8 mouse cellular contexts compared by ENCODE assay signal in the genomic region with DNA sequence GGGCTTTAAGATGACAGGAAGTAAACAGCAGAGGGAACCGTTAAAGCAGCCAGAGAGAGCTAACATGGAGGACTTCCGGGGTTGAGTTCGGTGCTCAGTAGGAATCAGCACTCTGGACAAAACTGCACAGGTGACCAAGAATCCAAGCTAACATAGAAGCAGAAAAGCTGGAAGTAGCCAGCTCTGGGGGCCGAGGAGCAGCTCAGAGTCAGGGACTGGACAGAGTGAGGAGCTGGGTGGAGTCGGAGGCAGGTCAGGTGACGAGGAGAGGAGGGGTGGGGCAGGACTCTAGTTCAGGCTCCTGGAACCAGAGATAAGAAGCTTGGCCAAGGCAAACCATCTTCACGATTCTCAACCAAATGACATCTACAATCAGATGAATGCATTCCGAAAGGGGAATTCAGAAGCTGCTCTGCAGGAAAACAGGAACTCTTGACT. TPM values are rescaled to one million over a fixed set of nuclear protein-coding genes. Genes with fewer than 3 reads are reported as not detected.
DNase-seq lines count a peak whose midpoint lies in the region; ATAC-seq and TF ChIP-seq lines count a peak whose summit lies in the region.

No protein-coding gene starts in this region.

- H3K9me3 ChIP-seq in MEL (replicated peaks; ENCODE audit: insufficient read depth, low read length), result no peaks in the 10 kb centered on the region
- H3K9me3 ChIP-seq in heart, embryonic 13.5 days, result no peaks in the 10 kb centered on the region
- H3K9me3 ChIP-seq in liver, embryonic 16.5 days (replicated peaks; ENCODE audit: control insufficient read depth, low read length), result no peaks in the 10 kb centered on the region

- H3K79me2 ChIP-seq in MEL (ENCODE audit: control insufficient read depth, insufficient read depth, low read length, poor library complexity), result no peaks in the 10 kb centered on the region; the same call in 1 of the 2 replicates

- peak; percentile 65 to 72 for TF ChIP-seq EP300 in MEL (IDR thresholded peaks at IDR 0.05; ENCODE audit: low read depth in 1 of 2, low read length in 2 of 2)

- intact Hi-C loops in gastrocnemius, adult 2 months (cut with DNase I), result no loop called here
- intact Hi-C loops in gastrocnemius, postnatal 14 days (cut with DNase I; ENCODE audit: low total_unique reads), result no loop called here

- peak; percentile 85 for ATAC-seq in heart, embryonic 13.5 days (ENCODE audit: extremely low read depth, insufficient number of reproducible peaks, low FRiP score, low TSS enrichment)
- ATAC-seq in liver, embryonic 16.5 days (ENCODE audit: low read depth), result peak; percentile 100

- H3K27me3 ChIP-seq in MEL (ENCODE audit: control insufficient read depth in 1 of 2, insufficient read depth in 2 of 2, low read length in 2 of 2), result 0 out of 4 replicates have a peak, but pooled peaks cover 0 to 2% of the 10 kb centered on the region in 2 experiments
- H3K27me3 ChIP-seq in heart, embryonic 13.5 days (replicated peaks), result peaks cover 9% of the 10 kb centered on the region; the same call in 1 of the 2 replicates
- H3K27me3 ChIP-seq in liver, embryonic 16.5 days (ENCODE audit: control insufficient read depth, insufficient read depth, low read depth, low read length), result no peaks in the 10 kb centered on the region

- peaks cover 6 to 20% of the 10 kb centered on the region in 2 experiments; a peak in 3 of 4 replicates for H3K4me1 ChIP-seq in MEL (ENCODE audit: control insufficient read depth in 1 of 2, insufficient read depth in 2 of 2, low read length in 2 of 2)
- peaks cover 10% of the 10 kb centered on the region for H3K4me1 ChIP-seq in heart, embryonic 13.5 days
- H3K4me1 ChIP-seq in liver, embryonic 16.5 days (ENCODE audit: control insufficient read depth, low read depth, low read length), result peaks cover 27% of the 10 kb centered on the region

- no peak for TF ChIP-seq RAD21 in MEL (IDR thresholded peaks at IDR 0.05; ENCODE audit: low read depth, low read length)

- peak overlapping the region; percentile 63 for H3K9ac ChIP-seq in MEL (ENCODE audit: control insufficient read depth, low read depth, low read length, poor library complexity, severe bottlenecking)
- no peak overlapping the region for H3K9ac ChIP-seq in heart, embryonic 13.5 days
- H3K9ac ChIP-seq in liver, embryonic 16.5 days (ENCODE audit: low read depth, low read length), result peak overlapping the region; percentile 60

- peaks cover 0 to 12% of the 10 kb centered on the region in 2 experiments; a peak in 2 of 4 replicates for H3K36me3 ChIP-seq in MEL (ENCODE audit: control insufficient read depth in 1 of 2, insufficient read depth in 2 of 2, low read length in 2 of 2)
- no peaks in the 10 kb centered on the region for H3K36me3 ChIP-seq in heart, embryonic 13.5 days
- no peaks in the 10 kb centered on the region for H3K36me3 ChIP-seq in liver, embryonic 16.5 days (ENCODE audit: control insufficient read depth, insufficient read depth)

- WGBS in heart, embryonic 13.5 days, result 19% methylated on average over 8 of the region's 8 CpGs
- WGBS in liver, embryonic 16.5 days (ENCODE audit: insufficient replicate concordance), result 8% methylated on average over 8 of the region's 8 CpGs

- H3K27ac ChIP-seq in gastrocnemius, adult 2 months, result peak overlapping the region; percentile 13; the same call in 1 of the 2 replicates
- peak overlapping the region; percentile 90 for H3K27ac ChIP-seq in MEL (ENCODE audit: control insufficient read depth, low read depth, low read length)
- 0 out of 2 replicates have a peak overlapping the region, but pooled peaks have one; percentile 24 for H3K27ac ChIP-seq in heart, embryonic 13.5 days (replicated peaks)
- peak overlapping the region; percentile 93 for H3K27ac ChIP-seq in liver, embryonic 16.5 days (ENCODE audit: low read length)

- peak; percentile 47 to 68; a peak in 2 of 4 replicates for TF ChIP-seq POLR2A in MEL (IDR thresholded peaks at IDR 0.05; ENCODE audit: control insufficient read depth in 1 of 2, insufficient read depth in 1 of 2, low read depth in 1 of 2, low read length in 2 of 2, poor library complexity in 1 of 2)

- TF ChIP-seq CTCF in gastrocnemius, adult 2 months (IDR thresholded peaks at IDR 0.05), result no peak
- no peak for TF ChIP-seq CTCF in MEL (IDR thresholded peaks at IDR 0.05 in 2 of 3, conservative IDR thresholded peaks at IDR 0.05 in 1 of 3; ENCODE audit: control insufficient read depth in 1 of 3, insufficient read depth in 1 of 3, low read depth in 2 of 3, low read length in 3 of 3, poor library complexity in 1 of 3, severe bottlenecking in 1 of 3)

- peak overlapping the region; percentile 57 for H3K4me2 ChIP-seq in heart, embryonic 13.5 days
- peak overlapping the region; percentile 70 for H3K4me2 ChIP-seq in liver, embryonic 16.5 days (ENCODE audit: low read depth, low read length)

- peak; percentile 42 for DNase-seq in gastrocnemius, adult 2 months
- DNase-seq in gastrocnemius, postnatal 14 days, result no peak
- peak; percentile 91 for DNase-seq in MEL (ENCODE audit: low read depth, low spot score)
- DNase-seq in spleen, postnatal 10 days (ENCODE audit: low spot score in 2 of 2), result peak; percentile 57 to 82
- no peak for DNase-seq in cerebellum, adult 9-11 months
- no peak for DNase-seq in layer of hippocampus, postnatal 36 days

- peak overlapping the region; percentile 62 for H3K4me3 ChIP-seq in gastrocnemius, adult 2 months
- peak overlapping the region; percentile 62 to 76 for H3K4me3 ChIP-seq in MEL (ENCODE audit: control insufficient read depth in 1 of 2, insufficient read depth in 1 of 2, low read depth in 2 of 2, low read length in 2 of 2)
- peak overlapping the region; percentile 34 for H3K4me3 ChIP-seq in heart, embryonic 13.5 days
- peak overlapping the region; percentile 44 for H3K4me3 ChIP-seq in liver, embryonic 16.5 days (ENCODE audit: low read depth, low read length)

TF ChIP-seq in MEL, 35 proteins besides CTCF, POLR2A, EP300 and RAD21 (continues in another document):
- no peak for TF ChIP-seq MAFK (IDR thresholded peaks at IDR 0.05; ENCODE audit: borderline replicate concordance, low read depth, low read length)
- TF ChIP-seq ELF1 (IDR thresholded peaks at IDR 0.05; ENCODE audit: low read depth, low read length), result peak; percentile 66
- TF ChIP-seq USF2 (IDR thresholded peaks at IDR 0.05; ENCODE audit: borderline replicate concordance in 1 of 2, insufficient read depth in 1 of 2, low read depth in 1 of 2, low read length in 2 of 2), result peak in 1 of 2 experiments; percentile 63; a peak in 1 of 4 replicates
- TF ChIP-seq MAZ (IDR thresholded peaks at IDR 0.05; ENCODE audit: low read depth, low read length), result no peak
- TF ChIP-seq GATA1 (IDR thresholded peaks at IDR 0.05; ENCODE audit: low read depth, low read length), result peak; percentile 84
- no peak for TF ChIP-seq KAT2A (conservative IDR thresholded peaks at IDR 0.05; ENCODE audit: low read depth, low read length)
- peak; percentile 92 for TF ChIP-seq USF1 (IDR thresholded peaks at IDR 0.05; ENCODE audit: low read depth, low read length)
- TF ChIP-seq MEF2A (IDR thresholded peaks at IDR 0.05; ENCODE audit: extremely low read depth, insufficient replicate concordance, low read depth, low read length, poor library complexity, severe bottlenecking), result no peak
- peak; percentile 67 for TF ChIP-seq TAL1 (IDR thresholded peaks at IDR 0.05; ENCODE audit: low read length)
- TF ChIP-seq TBP (IDR thresholded peaks at IDR 0.05; ENCODE audit: low read depth, low read length), result peak; percentile 51
- TF ChIP-seq E2F4 (IDR thresholded peaks at IDR 0.05; ENCODE audit: borderline replicate concordance, low read depth, low read length), result no peak
- no peak for TF ChIP-seq HCFC1 (IDR thresholded peaks at IDR 0.05; ENCODE audit: low read depth, low read length)
- TF ChIP-seq TCF12 (IDR thresholded peaks at IDR 0.05; ENCODE audit: low read depth, low read length), result peak; percentile 83
- TF ChIP-seq CHD2 (IDR thresholded peaks at IDR 0.05; ENCODE audit: low read length), result no peak
- TF ChIP-seq ZC3H11A (IDR thresholded peaks at IDR 0.05; ENCODE audit: low read depth, low read length), result no peak
- no peak for TF ChIP-seq NRF1 (IDR thresholded peaks at IDR 0.05; ENCODE audit: insufficient read depth, low read depth, low read length, poor library complexity, severe bottlenecking)
- peak; percentile 69; the same call in 1 of the 2 replicates for TF ChIP-seq BHLHE40 (IDR thresholded peaks at IDR 0.05; ENCODE audit: borderline replicate concordance, low read depth, low read length)
- peak; percentile 36; the same call in 1 of the 2 replicates for TF ChIP-seq MYB (IDR thresholded peaks at IDR 0.05; ENCODE audit: low read depth, low read length)
- TF ChIP-seq ZKSCAN1 (IDR thresholded peaks at IDR 0.05; ENCODE audit: low read depth, low read length), result no peak
- TF ChIP-seq MAX (IDR thresholded peaks at IDR 0.05; ENCODE audit: low read length), result peak; percentile 30; the same call in 1 of the 2 replicates
- TF ChIP-seq POLR2AphosphoS5 (IDR thresholded peaks at IDR 0.05; ENCODE audit: borderline replicate concordance, low read depth, low read length), result no peak
- TF ChIP-seq SIN3A (IDR thresholded peaks at IDR 0.05; ENCODE audit: low read length), result peak; percentile 59
- no peak for TF ChIP-seq SMC3 (IDR thresholded peaks at IDR 0.05; ENCODE audit: low read depth, low read length)
- TF ChIP-seq GABPA (IDR thresholded peaks at IDR 0.05; ENCODE audit: low read depth, low read length), result no peak

RNA-seq across cellular contexts. Expression of a gene that starts 11.2 kb away (rescaled TPM):
- total RNA-seq in gastrocnemius, adult 2 months (2021), result not detected
- total RNA-seq in gastrocnemius, postnatal 14 days (2021), result under 1 TPM in 1 of 2 experiments, not detected in 1; 0.18 TPM
- total RNA-seq in MEL (2012; rRNA removed), result 0.08 and 0.10 TPM in 2 replicates
- under 1 TPM in 1 of 2 experiments, not detected in 1; 0.25 TPM for polyA plus RNA-seq in MEL (2012; ENCODE audit: insufficient read depth in 1 of 2, insufficient read length in 2 of 2, low read depth in 1 of 2, low replicate concordance in 2 of 2, missing spikeins in 1 of 2)
- polyA plus RNA-seq in heart, embryonic 13.5 days (2015; fragmentation: Nextera tagmentation; extraction: Ambion mirVana), result 0.13 and 0.33 TPM in 2 replicates
- polyA plus RNA-seq in liver, embryonic 16.5 days (2015; fragmentation: Nextera tagmentation; extraction: Ambion mirVana), result 0.11 and 0.17 TPM in 2 replicates
- total RNA-seq in layer of hippocampus, postnatal 36 days (2021), result 1 to 10 TPM; 5.2 to 5.5 TPM

RNA-seq across cellular contexts. Expression of a gene that starts 27.7 kb away (rescaled TPM):
- total RNA-seq in gastrocnemius, adult 2 months (2021), result 1 to 10 TPM; 6.2 to 6.3 TPM
- total RNA-seq in gastrocnemius, postnatal 14 days (2021), result 1 to 10 TPM; 6.5 to 6.9 TPM
- 57.7 and 58.4 TPM in 2 replicates for total RNA-seq in MEL (2012; rRNA removed)
- polyA plus RNA-seq in MEL (2012; ENCODE audit: insufficient read depth in 1 of 2, insufficient read length in 2 of 2, low read depth in 1 of 2, low replicate concordance in 2 of 2, missing spikeins in 1 of 2), result 10 to 100 TPM in 1 of 2 experiments, not detected in 1; 75.0 TPM
- 36.6 and 37.1 TPM in 2 replicates for polyA plus RNA-seq in heart, embryonic 13.5 days (2015; fragmentation: Nextera tagmentation; extraction: Ambion mirVana)
- 23.9 and 26.4 TPM in 2 replicates for polyA plus RNA-seq in liver, embryonic 16.5 days (2015; fragmentation: Nextera tagmentation; extraction: Ambion mirVana)
- total RNA-seq in layer of hippocampus, postnatal 36 days (2021), result 10 to 100 TPM; 16.4 to 18.1 TPM

Comparison
In these comparisons a context has a peak if more than half of its experiments do, and no peak if none do; other contexts are left out.
1. DNase-seq: peak in gastrocnemius, adult 2 months (single experiment), MEL (single experiment) and spleen, postnatal 10 days (2 of 2); none in gastrocnemius, postnatal 14 days (single experiment), cerebellum, adult 9-11 months (single experiment) and layer of hippocampus, postnatal 36 days (0 of 2).
2. H3K27ac ChIP-seq: peak in every context shown above with its lines; median percentile 93 in liver, embryonic 16.5 days; 90 in MEL; 24 in heart, embryonic 13.5 days; 13 in gastrocnemius, adult 2 months.
3. Peak in every context shown above with its lines, with median percentiles within 50 percentile points of each other: H3K4me3 ChIP-seq.